20 mouse cellular contexts compared by ENCODE assay signal in genomic region chr9:29430189-29430588, GRCm38 (mm10).
"Had no signal": no experiment of that assay in that cellular context is flagged by ENCODE, and none has a peak within 500 bp of the region (broad histone marks: within the 10 kb centered on the region; RNA-seq: fewer than 3 reads in every experiment).

No protein-coding gene starts in this region.

- H3K36me3 ChIP-seq: limb, embryonic 10.5 days; limb, embryonic 13.5 days; liver, embryonic 12.5 days; liver, embryonic 15.5 days; lung, embryonic 15.5 days; midbrain, embryonic 10.5 days; midbrain, embryonic 13.5 days; neural tube, embryonic 13.5 days; stomach, embryonic 15.5 days had no signal

- H3K27me3 ChIP-seq: liver, embryonic 12.5 days; liver, embryonic 15.5 days; lung, embryonic 15.5 days; megakaryocyte, embryonic 14.5 days; midbrain, embryonic 13.5 days; neural tube, embryonic 13.5 days; stomach, embryonic 15.5 days had no signal

- DNase-seq: kidney, postnatal 25 days; layer of hippocampus, adult 9-11 months; liver; retina, postnatal 1 day; right cerebral cortex, postnatal 25 days; spleen, adult 18-20 months; thymus, postnatal 25 days had no signal

- H3K4me3 ChIP-seq: layer of hippocampus, adult 2 months; limb, embryonic 10.5 days; limb, embryonic 13.5 days; liver, embryonic 12.5 days; liver, embryonic 15.5 days; lung, embryonic 15.5 days; megakaryocyte, embryonic 14.5 days; midbrain, embryonic 10.5 days; midbrain, embryonic 13.5 days; myocyte; neural tube, embryonic 13.5 days; stomach, embryonic 15.5 days had no signal

- H3K4me1 ChIP-seq: liver, embryonic 12.5 days; liver, embryonic 15.5 days; megakaryocyte, embryonic 14.5 days had no signal

- H3K9ac ChIP-seq: limb, embryonic 13.5 days; liver, embryonic 12.5 days; liver, embryonic 15.5 days; lung, embryonic 15.5 days; midbrain, embryonic 13.5 days; neural tube, embryonic 13.5 days; stomach, embryonic 15.5 days had no signal

- H3K27ac ChIP-seq: kidney, postnatal 0 days; layer of hippocampus, adult 2 months; limb, embryonic 10.5 days; limb, embryonic 13.5 days; liver, embryonic 12.5 days; liver, embryonic 15.5 days; lung, embryonic 15.5 days; midbrain, embryonic 10.5 days; midbrain, embryonic 13.5 days; neural tube, embryonic 13.5 days; stomach, embryonic 15.5 days had no signal
